In genomic region chr11:21092621-21093020, GRCm38 (mm10) we compare ENCODE assay signal across 8 mouse cellular contexts. TPM values are rescaled to one million over a fixed set of nuclear protein-coding genes. Genes with fewer than 3 reads are reported as not detected.
DNase-seq lines count a peak whose midpoint lies in the region; ATAC-seq and TF ChIP-seq lines count a peak whose summit lies in the region.

No protein-coding gene starts in this region.

- DNase-seq in embryo, embryonic 9.5 days (ENCODE audit: extremely low spot score) = peak; percentile 12
- DNase-seq in embryo, embryonic 10 days (ENCODE audit: low spot score) = no peak
- peak; percentile 25 for DNase-seq in thymus, postnatal 0 days (ENCODE audit: low spot score)
- no peak for DNase-seq in thymus, adult 2 months
- no peak for DNase-seq in stomach, postnatal 0 days (ENCODE audit: low spot score)
- DNase-seq in ovary, postnatal 14 days (ENCODE audit: low spot score) = no peak
- no peak for DNase-seq in urinary bladder, postnatal 36 days (ENCODE audit: low spot score in 2 of 2)

- H3K4me3 ChIP-seq in thymus, adult 2 months (ENCODE audit: control insufficient read depth, insufficient read depth, low read length) = no peak overlapping the region
- peak overlapping the region; percentile 92 for H3K4me3 ChIP-seq in limb, embryonic 12.5 days (replicated peaks)
- peak overlapping the region; percentile 96 for H3K4me3 ChIP-seq in stomach, postnatal 0 days (ENCODE audit: low read depth, low read length)

- no peaks in the 10 kb centered on the region for H3K36me3 ChIP-seq in thymus, adult 2 months (ENCODE audit: control insufficient read depth, insufficient read depth, low read length)
- 0 out of 2 replicates have a peak, but pooled peaks cover 4% of the 10 kb centered on the region for H3K36me3 ChIP-seq in limb, embryonic 12.5 days
- H3K36me3 ChIP-seq in stomach, postnatal 0 days (ENCODE audit: control insufficient read depth, insufficient read depth, low read length) = no peaks in the 10 kb centered on the region

- TF ChIP-seq EP300 in stomach, postnatal 0 days (optimal IDR thresholded peaks at IDR 0.05) = no peak

- no peak for TF ChIP-seq CTCF in thymus, adult 2 months (IDR thresholded peaks at IDR 0.05; ENCODE audit: borderline replicate concordance, control insufficient read depth, extremely low read depth, insufficient read depth, low read length, poor library complexity)
- TF ChIP-seq CTCF in stomach, postnatal 0 days (IDR thresholded peaks at IDR 0.05; ENCODE audit: low read depth) = no peak

- no peak overlapping the region; the same call in 1 of the 2 replicates for H3K27ac ChIP-seq in thymus, adult 2 months (ENCODE audit: control insufficient read depth, insufficient read depth, low read length)
- no peak overlapping the region for H3K27ac ChIP-seq in limb, embryonic 12.5 days
- no peak overlapping the region for H3K27ac ChIP-seq in stomach, postnatal 0 days (replicated peaks)

- no peaks in the 10 kb centered on the region for H3K9me3 ChIP-seq in limb, embryonic 12.5 days
- H3K9me3 ChIP-seq in stomach, postnatal 0 days (ENCODE audit: control insufficient read depth, low read length) = no peaks in the 10 kb centered on the region

- no peak for TF ChIP-seq POLR2A in thymus, adult 2 months (IDR thresholded peaks at IDR 0.05; ENCODE audit: control insufficient read depth, extremely low read depth, insufficient read depth, low read length, poor library complexity)

- H3K4me2 ChIP-seq in limb, embryonic 12.5 days = peak overlapping the region; percentile 72
- peak overlapping the region; percentile 71 for H3K4me2 ChIP-seq in stomach, postnatal 0 days (replicated peaks; ENCODE audit: low read depth)

- 2% methylated on average over 7 of the region's 7 CpGs for whole genome bisulfite sequencing in thymus, adult 2 months
- WGBS in limb, embryonic 12.5 days = 16% methylated on average over 7 of the region's 7 CpGs
- 15% methylated on average over 7 of the region's 7 CpGs for WGBS in stomach, postnatal 0 days

- peaks cover 2% of the 10 kb centered on the region for H3K4me1 ChIP-seq in thymus, adult 2 months (replicated peaks; ENCODE audit: control insufficient read depth, insufficient read depth, low read length)
- peaks cover 14% of the 10 kb centered on the region for H3K4me1 ChIP-seq in limb, embryonic 12.5 days (replicated peaks)
- H3K4me1 ChIP-seq in stomach, postnatal 0 days (replicated peaks; ENCODE audit: control insufficient read depth, insufficient read depth) = no peaks in the 10 kb centered on the region

- ATAC-seq in limb, embryonic 12.5 days (ENCODE audit: insufficient number of reproducible peaks, insufficient read depth, low FRiP score, low TSS enrichment, low read depth) = no peak
- ATAC-seq in stomach, postnatal 0 days (ENCODE audit: low FRiP score, low TSS enrichment) = no peak

- no peaks in the 10 kb centered on the region for H3K27me3 ChIP-seq in thymus, adult 2 months (ENCODE audit: control insufficient read depth, insufficient read depth, low read length)
- H3K27me3 ChIP-seq in limb, embryonic 12.5 days = no peaks in the 10 kb centered on the region
- no peaks in the 10 kb centered on the region for H3K27me3 ChIP-seq in stomach, postnatal 0 days (ENCODE audit: control insufficient read depth, insufficient read depth, low read length)

- H3K9ac ChIP-seq in limb, embryonic 12.5 days (replicated peaks) = peak overlapping the region; percentile 50
- no peak overlapping the region; the same call in 1 of the 2 replicates for H3K9ac ChIP-seq in stomach, postnatal 0 days (ENCODE audit: low read length)

RNA-seq across cellular contexts. Expression of gene Peli1, which starts 1.5 kb away (rescaled TPM):
- 59.3 and 65.9 TPM in 2 replicates for polyA plus RNA-seq in thymus, postnatal 0 days (2015; fragmentation: Nextera tagmentation; extraction: Ambion mirVana)
- polyA plus RNA-seq in thymus, adult 2 months (2012; rRNA removed) = 53.4 and 80.4 TPM in 2 replicates
- polyA plus RNA-seq in limb, embryonic 12.5 days (2016; fragmentation: Nextera tagmentation; extraction: Ambion mirVana) = 66.6 and 66.9 TPM in 2 replicates
- polyA plus RNA-seq in stomach, postnatal 0 days (2015; fragmentation: Nextera tagmentation; extraction: Ambion mirVana) = 23.8 and 25.3 TPM in 2 replicates

Comparison
In these comparisons a context has a peak if more than half of its experiments do, and no peak if none do; other contexts are left out.
1. DNase-seq: peak in embryo, embryonic 9.5 days (single experiment) and thymus, postnatal 0 days (single experiment); none in embryo, embryonic 10 days (single experiment), thymus, adult 2 months (single experiment), stomach, postnatal 0 days (single experiment), ovary, postnatal 14 days (single experiment) and urinary bladder, postnatal 36 days (0 of 2).